Mouse (Mus musculus) right cerebral cortex, adult 2 months (tissue): ENCODE results near the gene Unc13a.

ENCODE experiments used
- DNase-seq, 2 experiments: peaks; one replicate each; pipeline ENCODE4 v3.0.0; 2021 to 2022; ENCODE audit warnings: low spot score in 2 of 2

Unc13a gene

DNA sequence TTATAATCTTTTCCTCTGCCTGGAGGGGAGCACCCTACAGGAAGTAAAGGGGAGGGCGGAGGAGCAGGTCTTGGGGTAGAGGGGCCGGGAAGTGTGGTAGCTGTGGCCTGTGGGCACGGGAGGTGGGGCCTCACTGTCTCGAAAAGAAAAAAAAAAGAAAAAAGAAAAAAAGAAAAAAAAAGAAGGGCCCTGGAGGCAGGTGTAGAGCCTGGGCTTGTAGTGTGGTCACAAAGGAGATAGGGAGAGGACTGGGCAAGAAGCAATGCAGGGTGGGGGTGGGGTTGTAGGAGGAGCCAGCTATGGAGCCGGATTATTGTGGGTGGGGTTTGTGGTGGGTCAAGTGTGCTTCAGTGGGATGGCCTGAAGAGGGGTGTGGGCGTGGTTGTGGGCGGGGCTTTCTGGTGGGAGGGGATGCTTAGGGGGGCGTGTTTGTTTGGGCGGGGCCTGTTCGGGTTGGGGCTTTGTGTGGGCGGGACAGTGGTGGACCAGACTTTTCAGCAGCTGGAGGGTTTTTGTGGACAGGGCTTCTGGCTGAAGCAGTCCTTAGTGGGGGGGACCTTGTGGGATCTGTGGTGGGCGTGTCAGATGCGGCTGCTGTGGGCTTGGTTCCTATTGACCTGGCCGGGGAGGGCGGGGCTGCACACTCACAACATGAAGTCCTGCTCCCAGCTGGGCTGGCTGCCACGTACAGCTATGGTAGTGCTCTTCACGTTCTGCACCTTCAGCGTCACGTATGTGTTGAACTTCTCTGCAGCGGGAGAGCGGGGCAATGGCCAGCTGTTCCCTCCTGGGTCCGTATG lies 6.0 kb downstream of the Unc13a start:
- DNase-seq = no peak

DNA sequence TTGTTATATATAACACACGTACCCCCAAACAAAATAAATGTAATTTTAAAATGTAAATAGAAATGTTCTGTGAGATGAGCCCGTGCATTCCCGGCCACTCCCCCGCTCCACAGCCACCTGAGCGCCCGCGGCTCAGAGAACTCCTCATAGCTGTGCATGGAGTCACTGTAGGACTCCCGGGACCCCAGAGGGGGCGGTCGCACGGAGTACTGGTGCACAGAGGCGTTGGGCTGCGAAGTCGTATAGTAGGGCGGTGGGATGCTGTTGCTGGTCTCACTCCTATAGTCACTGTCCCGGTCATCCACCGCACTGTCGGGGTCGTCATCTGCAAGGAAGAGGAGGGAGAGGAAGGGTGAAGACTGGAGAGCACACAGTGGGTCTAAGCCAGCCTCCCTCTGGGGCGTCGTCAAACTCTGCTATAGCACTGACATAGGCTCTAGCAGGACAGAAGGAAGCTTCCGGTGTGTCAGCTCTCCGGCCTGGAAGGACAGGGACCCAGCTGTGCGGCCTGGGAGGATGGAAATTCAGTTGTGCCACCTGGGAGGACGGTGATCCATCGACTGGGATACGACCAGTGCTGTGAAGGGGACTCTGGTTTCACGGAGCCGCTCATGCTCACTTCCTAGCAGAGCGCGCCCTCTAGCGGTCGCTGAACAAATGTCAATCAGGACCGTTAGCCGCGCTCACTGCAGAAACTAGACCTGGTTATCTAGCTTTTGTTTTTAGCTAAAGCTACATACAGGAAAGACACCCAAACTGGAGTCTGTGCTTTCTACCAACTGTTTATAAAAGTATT lies 11.0 kb downstream of the Unc13a start:
- peak; percentile 89 to 91 for DNase-seq

GRCm38 (mm10) chr8:71659751-71660150 lies 11.8 kb downstream of the Unc13a start:
- DNase-seq = no peak

DNA sequence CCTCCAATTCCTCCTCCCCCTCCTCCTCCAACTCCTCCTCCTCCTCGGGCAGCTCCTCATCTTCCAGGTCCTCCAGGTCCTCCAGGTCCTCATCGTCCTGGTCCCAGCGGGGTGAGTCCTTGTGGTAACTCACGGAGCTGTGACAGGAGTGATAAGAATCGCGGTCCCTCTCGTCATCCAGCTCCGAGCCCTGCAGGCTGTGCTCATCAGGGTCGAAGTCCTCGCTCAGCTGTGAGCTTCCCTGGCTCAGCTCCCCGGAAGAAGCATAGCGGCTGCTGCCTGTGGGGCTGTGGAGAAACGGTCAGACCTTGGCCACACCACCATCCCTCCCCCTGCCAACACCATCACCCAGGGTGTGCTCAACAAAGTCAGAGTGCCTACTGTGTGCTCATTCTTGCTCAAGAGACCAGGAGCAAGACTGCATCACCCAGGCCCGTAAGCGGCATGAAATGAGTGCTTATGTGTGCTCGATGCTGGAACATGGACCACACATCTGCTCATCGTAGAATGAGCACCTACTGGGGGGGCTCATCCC lies 13.0 kb downstream of the Unc13a start:
- no peak for DNase-seq

- no peak for DNase-seq
Measured at GRCm38 (mm10) chr8:71657816-71658215, 13.7 kb downstream of the Unc13a start.

- DNase-seq = no peak
Measured at GRCm38 (mm10) chr8:71654600-71654999, 17.0 kb downstream of the Unc13a start.

GRCm38 (mm10) chr8:71645510-71645909 lies 26.0 kb downstream of the Unc13a start:
- no peak for DNase-seq

DNA sequence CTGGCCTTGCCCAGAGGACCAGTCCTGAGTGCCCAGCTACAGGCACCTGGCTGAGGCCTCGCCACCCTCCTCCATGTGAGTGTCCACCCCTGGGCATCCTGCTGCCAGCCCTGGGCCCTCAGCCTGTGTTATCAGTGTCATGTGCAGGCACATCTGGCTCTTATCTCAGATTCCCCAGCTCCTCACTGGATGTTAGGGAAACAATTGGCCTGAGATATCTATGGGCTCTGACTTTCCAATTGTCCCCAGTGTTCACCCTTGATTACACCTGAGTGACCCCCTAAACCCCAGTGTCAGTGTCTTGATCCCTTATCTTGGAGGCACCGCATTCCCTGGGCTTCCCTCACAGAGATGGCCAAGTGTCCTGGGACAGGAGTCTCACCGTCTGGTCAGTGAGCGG lies 32.2 kb downstream of the Unc13a start:
- DNase-seq = no peak

DNA sequence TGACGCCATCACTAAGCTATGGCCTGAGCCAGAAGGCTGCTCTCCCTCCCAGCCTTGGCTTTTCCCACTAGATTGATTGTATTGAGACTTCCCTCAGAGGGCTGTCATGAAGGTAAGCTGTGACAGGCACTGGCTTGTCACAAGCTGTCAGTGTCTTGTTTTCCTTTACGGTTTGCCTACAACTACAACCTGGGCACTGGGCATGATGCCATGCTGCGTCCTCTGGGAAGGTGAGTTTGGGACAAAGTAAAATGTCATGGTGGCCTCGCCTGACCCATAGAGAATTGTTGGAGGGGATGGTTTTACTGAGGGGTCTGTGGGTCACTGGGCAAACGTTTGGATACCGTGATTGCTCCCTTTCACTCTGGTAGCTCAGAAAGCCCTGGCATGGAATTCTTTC lies 33.2 kb downstream of the Unc13a start:
- no peak for DNase-seq

- no peak for DNase-seq
Measured at GRCm38 (mm10) chr8:71637149-71638095, 34.1 kb downstream of the Unc13a start.

DNA sequence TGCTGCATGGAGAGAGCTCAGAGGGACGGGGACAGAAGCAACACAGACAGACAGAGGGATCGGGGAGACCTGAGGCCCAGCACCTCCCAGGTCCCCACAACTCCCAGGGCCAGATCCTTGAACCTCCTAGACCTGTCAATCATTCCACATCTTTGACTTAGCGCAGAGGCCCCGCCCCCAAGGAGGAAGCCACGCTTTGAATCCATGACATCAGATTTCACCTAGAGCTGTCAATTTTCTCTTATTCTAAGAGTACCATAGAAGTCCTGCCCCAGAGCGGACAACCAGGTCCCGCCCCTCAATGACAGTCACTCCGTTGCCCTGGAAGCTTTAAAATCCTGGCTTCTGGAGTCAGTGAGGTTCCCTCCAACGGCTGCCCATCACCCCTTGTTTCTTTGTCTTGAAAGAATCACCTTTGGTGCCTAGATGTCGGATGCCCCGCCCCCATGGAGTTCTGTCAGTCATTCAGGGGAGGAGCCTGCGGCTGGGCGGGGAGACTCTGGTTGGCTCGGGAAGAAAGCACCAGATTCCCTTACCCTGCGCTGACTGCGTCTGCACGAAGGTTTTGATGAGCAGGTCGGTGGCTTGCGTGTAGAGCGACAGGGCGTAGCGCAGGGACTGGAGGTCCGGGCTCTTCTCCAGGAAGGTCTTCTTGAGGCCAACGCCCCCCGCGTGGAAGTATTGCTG lies 37.4 kb downstream of the Unc13a start:
- no peak for DNase-seq

DNA sequence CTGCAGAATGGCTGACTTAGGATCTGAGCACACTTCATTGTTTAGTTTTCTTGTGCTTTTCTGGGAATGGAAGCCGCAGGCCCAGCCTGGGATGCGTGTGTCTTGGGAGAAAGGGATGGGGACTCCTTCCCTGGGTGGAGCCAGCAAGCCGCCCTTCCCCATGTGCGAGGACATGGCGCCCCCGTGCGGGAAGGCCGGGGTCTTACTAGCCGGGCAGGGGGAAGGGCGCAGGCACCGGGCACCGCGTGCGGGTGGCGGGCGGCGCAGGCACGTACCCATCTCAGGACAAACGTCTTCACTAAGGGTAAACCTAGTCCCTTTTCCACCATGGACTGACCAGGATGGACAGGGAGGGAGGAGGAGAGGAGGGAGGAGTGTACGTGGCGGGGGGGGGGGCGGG lies 38.4 kb downstream of the Unc13a start:
- DNase-seq = no peak

DNA sequence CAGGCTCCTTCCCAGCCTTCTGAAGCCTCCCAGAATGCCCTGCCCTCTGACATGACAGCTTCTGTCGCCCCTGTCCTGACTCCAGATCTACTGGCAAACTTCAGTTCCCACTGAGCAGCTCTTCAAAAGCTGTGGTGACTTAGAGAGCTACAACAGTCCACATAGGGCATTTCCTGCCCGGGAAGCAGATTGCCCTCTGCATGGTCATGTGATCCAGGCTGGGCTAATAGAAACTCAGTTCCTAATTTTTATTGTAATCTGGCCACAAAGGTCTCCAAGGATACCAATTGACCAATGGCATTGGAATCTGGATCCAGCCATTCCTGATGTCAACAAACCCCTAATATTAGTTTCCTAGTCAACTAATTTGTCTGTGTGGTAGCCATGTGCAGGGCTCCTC lies 39.7 kb downstream of the Unc13a start:
- DNase-seq = no peak

- DNase-seq = no peak
Measured at GRCm38 (mm10) chr8:71630761-71631160, 40.8 kb downstream of the Unc13a start.

- no peak for DNase-seq
Measured at GRCm38 (mm10) chr8:71629781-71630212, 41.8 kb downstream of the Unc13a start.

GRCm38 (mm10) chr8:71629096-71629697 lies 42.4 kb downstream of the Unc13a start:
- DNase-seq = peak; percentile 86 to 89

- no peak for DNase-seq
Measured at GRCm38 (mm10) chr8:71628396-71629095, 43.0 kb downstream of the Unc13a start.

- no peak for DNase-seq
Measured at GRCm38 (mm10) chr8:71627265-71628099, 44.1 kb downstream of the Unc13a start.

DNA sequence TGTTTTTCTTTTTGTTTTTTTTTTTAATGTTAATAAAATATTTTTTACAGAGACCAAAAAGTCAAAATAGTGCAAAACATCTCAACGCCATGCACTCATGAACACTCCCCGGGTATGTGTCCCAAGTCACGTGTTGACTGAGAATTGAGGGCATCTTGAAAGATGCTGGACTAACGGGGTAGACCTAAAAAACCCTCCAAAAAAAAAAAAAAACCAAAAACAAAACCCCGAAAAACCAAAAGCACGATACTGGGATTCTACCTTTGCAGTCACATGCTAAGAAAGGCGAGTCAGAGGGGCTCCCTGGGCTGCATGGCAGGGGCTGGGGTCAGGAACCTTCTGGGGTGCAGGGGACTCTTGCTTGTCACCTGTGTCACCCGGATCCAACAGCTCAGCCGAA lies 44.8 kb downstream of the Unc13a start:
- no peak for DNase-seq
